Mouse (Mus musculus) ovary, postnatal 14 days (tissue): ENCODE measurements at regions not wholly inside any gene's neighbourhood (a gene's known extent, or its start where the extent isn't known, plus 50 kb on each side); places are given as distances from the start of the nearest gene placed in this dataset.

ENCODE experiments used
- DNase-seq: peaks from one replicate; pipeline ENCODE4 v3.0.0; 2022; ENCODE audit warnings: low spot score

- no peak for DNase-seq
Observed at GRCm38 (mm10) chr19:14789992-14790391, 192.1 kb upstream of the Tle4 start.

- DNase-seq: no peak
Observed at GRCm38 (mm10) chr19:14788630-14789029, 190.8 kb upstream of the Tle4 start.

DNA sequence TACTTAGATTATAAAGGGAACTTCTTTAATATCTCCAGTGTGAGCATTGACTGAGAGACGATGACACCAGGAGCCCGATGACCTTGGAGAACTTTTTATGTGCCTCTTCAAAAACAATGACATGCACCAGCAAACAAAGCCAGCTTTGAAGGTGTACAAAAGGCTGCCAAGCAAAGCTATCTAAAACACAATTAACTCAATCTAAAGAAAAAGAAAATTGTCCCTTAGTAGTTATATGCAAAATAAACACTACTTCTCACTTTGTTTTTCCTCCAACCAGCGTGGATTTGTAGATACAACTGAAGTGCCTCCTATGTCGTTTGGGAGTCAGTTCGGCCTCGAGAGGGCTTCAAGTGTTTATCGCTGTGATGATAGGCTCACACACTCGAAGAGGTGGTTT, 189.0 kb upstream of the Tle4 start:
- no peak for DNase-seq

GRCm38 (mm10) chr19:14785661-14786060, 187.8 kb upstream of the Tle4 start:
- DNase-seq: no peak

DNA sequence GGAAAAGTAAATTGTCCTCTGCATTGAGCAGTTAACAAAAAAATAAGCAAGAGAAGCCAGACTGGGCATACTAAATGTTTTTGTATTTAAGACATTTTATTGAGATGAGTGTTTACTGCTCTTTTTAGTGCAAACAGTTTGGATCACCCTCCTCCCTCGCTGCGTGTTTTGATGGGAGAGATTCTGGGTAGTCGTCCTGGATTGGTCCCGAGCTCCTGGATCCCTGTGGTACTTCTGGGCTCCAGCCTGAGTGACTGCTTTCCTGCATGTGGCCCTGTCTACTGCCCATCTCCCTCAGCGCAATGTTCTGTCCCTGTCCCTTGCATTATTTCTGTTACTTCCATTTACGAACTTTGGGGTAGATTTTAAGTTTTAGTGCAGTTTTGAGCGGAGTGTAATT, 179.9 kb upstream of the Tle4 start:
- no peak for DNase-seq

DNA sequence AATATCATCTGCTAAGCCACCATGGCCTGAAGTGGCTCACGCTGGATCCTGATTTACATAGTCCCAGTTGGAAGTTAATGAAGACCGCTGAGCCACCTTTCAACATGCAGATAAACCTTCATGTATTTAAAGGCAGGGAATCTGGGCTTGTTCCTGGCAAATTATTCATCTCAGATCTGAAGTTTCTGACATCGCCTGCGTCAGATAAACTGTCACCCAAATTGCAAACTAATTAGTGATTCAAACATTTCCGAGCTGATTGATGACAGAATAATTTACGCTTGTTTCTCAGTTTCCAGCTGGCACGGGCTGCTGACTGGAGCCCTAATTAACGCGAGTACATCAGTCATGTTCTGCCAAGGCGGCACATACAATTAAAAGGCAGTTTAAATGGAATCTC, 179.3 kb upstream of the Tle4 start:
- DNase-seq: no peak

GRCm38 (mm10) chr19:14776791-14777190, 178.9 kb upstream of the Tle4 start:
- DNase-seq: no peak

DNA sequence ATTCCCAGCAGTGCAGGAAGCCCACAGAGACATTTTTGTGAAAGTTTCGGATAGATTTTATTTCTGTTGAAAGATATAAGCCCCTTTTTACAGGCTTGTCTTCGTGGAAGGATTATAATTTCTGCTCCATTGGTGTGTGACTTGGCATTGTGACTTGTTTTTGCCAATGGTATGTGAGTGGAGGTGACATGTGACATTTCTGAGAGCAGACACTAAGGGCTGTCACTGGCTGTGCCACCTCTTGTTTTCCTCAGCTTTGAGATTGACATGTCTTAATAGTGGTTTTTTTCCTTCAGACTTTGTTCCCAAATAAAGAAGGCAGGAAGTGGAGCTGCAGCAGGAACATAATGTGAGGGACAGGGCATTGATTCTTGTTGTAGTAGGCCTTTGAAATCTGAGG, 174.9 kb upstream of the Tle4 start:
- no peak for DNase-seq

- DNase-seq: no peak
Observed at GRCm38 (mm10) chr19:14752646-14753045, 154.8 kb upstream of the Tle4 start.

DNA sequence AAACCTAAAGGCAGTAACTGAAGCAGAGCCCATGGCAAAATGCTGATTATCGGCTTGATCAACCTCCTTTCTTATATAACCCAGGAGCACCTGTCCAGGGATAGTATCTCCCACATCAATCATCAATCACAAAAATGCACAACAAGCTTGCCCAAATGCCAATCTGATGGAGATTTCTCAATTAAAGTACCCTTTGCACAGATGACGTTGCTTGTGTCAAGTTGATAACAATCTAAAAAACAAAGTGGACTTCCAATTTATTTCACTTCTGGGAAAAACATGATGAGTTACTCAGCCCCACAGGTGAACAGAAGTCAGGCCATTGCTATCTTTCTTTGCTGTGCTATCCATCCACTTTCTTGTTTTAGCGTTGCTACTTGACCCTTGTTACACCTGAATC, 144.5 kb upstream of the Tle4 start:
- no peak for DNase-seq

- DNase-seq: no peak
Observed at GRCm38 (mm10) chr19:14740936-14741335, 143.1 kb upstream of the Tle4 start.

GRCm38 (mm10) chr19:14740139-14740538, 142.3 kb upstream of the Tle4 start:
- DNase-seq: no peak

GRCm38 (mm10) chr19:14736514-14736913, 138.7 kb upstream of the Tle4 start:
- no peak for DNase-seq

GRCm38 (mm10) chr19:14725329-14725728, 127.5 kb upstream of the Tle4 start:
- DNase-seq: no peak

DNA sequence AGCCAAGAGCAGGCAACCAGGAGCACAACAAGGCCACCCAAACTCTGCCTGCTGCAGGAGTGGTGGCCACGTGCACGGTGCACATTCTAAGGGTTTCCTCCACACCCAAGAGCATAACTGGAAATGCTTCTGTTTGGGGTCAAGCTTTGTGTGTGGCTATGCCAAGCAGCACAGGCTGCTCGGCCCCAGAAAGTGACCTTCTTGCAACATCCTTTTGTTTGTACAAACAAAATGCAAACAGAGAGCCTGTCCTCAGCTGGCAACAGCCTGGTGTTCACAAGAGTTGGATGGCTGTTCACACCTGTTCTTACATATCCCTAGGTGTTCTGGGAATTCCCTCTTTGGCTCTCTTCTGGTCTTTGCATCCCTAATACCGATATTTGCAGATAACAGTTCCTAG, 126.8 kb upstream of the Tle4 start:
- DNase-seq: no peak

- no peak for DNase-seq
Observed at GRCm38 (mm10) chr19:14705791-14706190, 107.9 kb upstream of the Tle4 start.

DNA sequence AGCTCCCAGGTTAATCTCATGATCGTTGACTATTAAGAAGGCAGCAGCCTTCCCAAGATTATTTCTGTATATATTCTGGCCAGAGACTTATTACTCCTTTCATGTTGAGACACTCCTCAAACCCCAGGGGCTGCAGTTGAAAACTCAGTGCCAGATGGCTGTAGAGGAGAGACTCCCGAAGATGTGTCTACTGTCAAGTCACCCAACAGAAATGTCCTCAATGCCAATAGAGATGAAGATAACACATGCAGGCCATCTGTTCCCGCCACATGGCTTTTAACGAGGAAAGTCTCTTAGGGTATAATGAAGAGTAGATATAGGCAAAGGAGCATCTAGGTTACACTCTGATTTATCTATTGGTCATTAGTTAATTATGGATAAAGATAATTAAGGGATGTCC, 103.3 kb upstream of the Tle4 start:
- DNase-seq: no peak

DNA sequence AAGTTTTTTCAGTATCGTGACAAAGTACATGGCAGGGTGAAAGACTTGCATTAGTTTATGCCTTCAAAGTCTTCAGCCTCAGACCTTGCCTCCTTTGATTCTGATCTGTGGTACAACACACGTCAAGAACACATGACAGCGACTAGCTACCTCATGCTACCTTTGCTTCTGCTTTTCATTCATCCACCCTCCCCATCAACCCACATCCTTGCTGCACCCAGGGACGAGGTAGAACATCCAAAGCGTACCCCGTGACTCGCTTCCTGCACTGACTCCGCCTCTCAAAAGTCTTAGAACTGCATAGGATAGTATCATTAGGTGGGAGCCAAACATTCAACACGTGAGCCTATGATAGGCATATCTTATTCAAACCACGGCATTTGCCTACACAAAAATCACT, 97.5 kb upstream of the Tle4 start:
- no peak for DNase-seq

DNA sequence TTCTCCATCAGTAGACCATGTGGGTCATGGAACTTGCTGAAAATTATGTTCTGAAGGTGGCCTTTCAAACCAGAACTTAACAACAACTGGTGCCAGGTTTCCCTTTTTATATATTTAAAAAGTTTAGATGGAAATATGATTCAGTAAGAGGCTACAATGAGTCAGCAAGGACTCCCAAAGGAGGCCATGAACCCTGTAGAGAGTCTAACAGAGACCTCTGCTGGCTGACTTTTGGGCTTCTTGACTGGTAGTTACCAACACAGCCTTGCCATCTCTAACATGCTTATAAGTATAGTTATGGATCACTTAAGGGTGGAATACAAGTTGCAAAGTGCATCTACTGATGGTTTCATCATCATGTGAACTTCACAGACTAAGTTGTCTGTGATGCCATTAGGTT, 94.3 kb upstream of the Tle4 start:
- DNase-seq: no peak

- DNase-seq: no peak
Observed at GRCm38 (mm10) chr19:14685628-14686027, 87.8 kb upstream of the Tle4 start.

DNA sequence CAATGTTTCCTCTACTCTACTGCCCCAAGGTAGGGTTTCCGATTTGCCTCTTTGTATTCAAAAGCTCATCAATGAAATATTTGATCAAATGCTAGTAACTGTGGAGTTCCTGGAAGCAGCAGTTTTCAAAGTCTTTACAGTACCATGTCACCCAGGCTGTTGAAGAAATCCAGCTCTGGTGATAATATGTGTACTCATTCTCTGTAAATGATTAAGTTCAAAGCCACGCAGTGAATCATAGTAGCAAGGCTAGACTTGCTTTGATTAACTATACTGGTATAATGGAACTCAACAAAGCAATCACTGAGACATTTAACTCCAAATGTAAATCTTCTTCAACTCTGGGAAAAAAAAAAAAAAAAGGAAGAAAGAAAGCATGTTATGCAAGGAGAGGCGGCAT, 86.8 kb upstream of the Tle4 start:
- no peak for DNase-seq

- no peak for DNase-seq
Observed at GRCm38 (mm10) chr19:14681306-14681705, 83.5 kb upstream of the Tle4 start.

- DNase-seq: no peak
Observed at GRCm38 (mm10) chr19:14679776-14680175, 81.9 kb upstream of the Tle4 start.

GRCm38 (mm10) chr19:14678584-14678983, 80.7 kb upstream of the Tle4 start:
- DNase-seq: no peak

GRCm38 (mm10) chr19:14676929-14677328, 79.1 kb upstream of the Tle4 start:
- no peak for DNase-seq

- DNase-seq: no peak
Observed at GRCm38 (mm10) chr19:14670821-14671104, 72.9 kb upstream of the Tle4 start.
